Mouse (Mus musculus) limb, embryonic 11.5 days (tissue): ENCODE results near the gene Dmrt1. TPM values are rescaled to one million over a fixed set of nuclear protein-coding genes. Genes with fewer than 3 reads are reported as not detected.
"Not testable (repeated sequence)": the region's sequence is repeated elsewhere in the genome, so short reads cannot be mapped to it uniquely, and the experiment has no call there.

Experiments used
- ATAC-seq: fragments of 200-750 bp; cut with Nextera tagmentation; 2 replicates; pipeline ENCODE4 v1.8.0; 2017; ENCODE audit warnings: low read depth; ENCODE audit not compliant: insufficient number of reproducible peaks, low FRiP score, low TSS enrichment
- DNase-seq: peaks from one replicate; pipeline ENCODE4 v3.0.0-alpha.2; 2015; ENCODE audit warnings: low spot score
- H3K27ac ChIP-seq: fragments of 300-500 bp; sonication (generic); replicated peaks from 2 replicates; pipeline ENCODE4 v1.5.1; 2014; ENCODE audit warnings: low read depth, mild to moderate bottlenecking, low read length
- H3K27me3 ChIP-seq: fragments of 300-500 bp; sonication (generic); 2 replicates; pipeline ENCODE4 v1.6.1; 2014; ENCODE audit warnings: mild to moderate bottlenecking, low read length, mixed read lengths; ENCODE audit not compliant: control insufficient read depth, insufficient read depth
- H3K36me3 ChIP-seq: fragments of 300-500 bp; sonication (generic); 2 replicates; pipeline ENCODE4 v1.6.1; 2014; ENCODE audit warnings: mild to moderate bottlenecking, low read length, moderate library complexity, mixed read lengths; ENCODE audit not compliant: control insufficient read depth, insufficient read depth
- H3K4me1 ChIP-seq: fragments of 300-500 bp; sonication (generic); 2 replicates; pipeline ENCODE4 v1.6.1; 2014; ENCODE audit warnings: low read length, mixed read lengths; ENCODE audit not compliant: control insufficient read depth, insufficient read depth
- H3K4me2 ChIP-seq: fragments of 300-500 bp; sonication (generic); 2 replicates; pipeline ENCODE4 v1.6.1; 2014; ENCODE audit warnings: low read depth, mild to moderate bottlenecking, moderate library complexity; ENCODE audit not compliant: severe bottlenecking
- H3K4me3 ChIP-seq: fragments of 300-500 bp; sonication (generic); 2 replicates; pipeline ENCODE4 v1.5.1; 2014; ENCODE audit warnings: low read depth, low read length
- H3K9ac ChIP-seq: fragments of 300-500 bp; sonication (generic); 2 replicates; pipeline ENCODE4 v1.6.1; 2014; ENCODE audit warnings: mild to moderate bottlenecking, low read length
- H3K9me3 ChIP-seq: fragments of 300-500 bp; sonication (generic); 2 replicates; pipeline ENCODE4 v1.6.1; 2016; ENCODE audit warnings: low read length; ENCODE audit not compliant: control insufficient read depth
- WGBS: fragments of 180-500 bp; shearing (Covaris S2); extraction: QIAGEN DNeasy Blood & Tissue Kit; methylation state at CpG from one replicate; pipeline ENCODE4 v1.1.7; 2014; 5-methylcytosine and 5-hydroxymethylcytosine counted together
- polyA plus RNA-seq: library from polyadenylated mRNA; unstranded; fragments of >200 nt; fragmentation: Nextera tagmentation; extraction: Ambion mirVana; gene quantifications from 2 replicates; pipeline ENCODE4 v1.2.1, GENCODE M21; 2014

Gene Dmrt1
- polyA plus RNA-seq, result 0.20 and 0.23 TPM in 2 replicates

DNA sequence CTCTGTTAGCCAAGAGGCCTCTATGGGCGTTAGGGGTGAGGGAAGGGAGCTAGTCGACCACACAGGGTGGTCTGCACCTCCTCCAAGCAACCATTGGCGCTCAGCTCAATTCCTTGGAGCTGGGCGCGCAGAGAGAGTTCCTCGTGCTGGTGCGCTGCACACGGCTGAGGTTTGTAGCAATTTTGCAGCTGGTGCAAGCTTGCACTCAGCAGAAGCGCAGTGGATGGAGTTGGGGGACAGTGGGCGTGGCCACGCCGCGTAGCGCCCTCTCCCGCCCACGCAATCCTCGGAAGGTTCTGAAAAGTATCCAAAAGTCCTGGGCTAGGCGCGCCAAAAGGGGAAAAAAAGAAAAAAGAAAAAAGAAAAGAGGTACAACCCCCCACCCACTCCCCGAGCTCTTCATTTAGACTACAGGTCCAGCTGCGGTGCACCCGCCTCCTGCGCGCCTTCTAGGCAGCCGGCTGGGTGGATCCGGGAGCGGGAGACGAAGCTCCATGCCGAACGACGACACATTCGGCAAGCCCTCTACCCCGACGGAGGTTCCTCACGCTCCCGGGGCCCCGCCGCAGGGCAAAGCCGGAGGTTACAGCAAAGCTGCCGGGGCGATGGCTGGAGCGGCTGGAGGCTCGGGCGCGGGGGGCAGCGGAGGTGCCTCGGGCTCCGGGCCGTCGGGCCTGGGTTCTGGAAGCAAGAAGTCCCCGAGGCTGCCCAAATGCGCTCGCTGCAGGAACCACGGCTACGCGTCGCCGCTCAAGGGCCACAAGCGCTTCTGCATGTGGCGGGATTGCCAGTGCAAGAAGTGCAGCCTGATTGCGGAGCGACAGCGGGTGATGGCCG lies at the start of gene Dmrt1:
TSS of gene Dmrt1 (plus strand) at position 259 of the 837 bp plus-strand sequence.
- Histone ChIP-seq H3K27me3 (peaks cover 54% of the 10 kb centered on the region), H3K4me2 (peak within 1 kb of the TSS; percentile 47), H3K36me3 (no peaks in the 10 kb centered on the region), H3K27ac (no peak within 1 kb of the TSS), H3K9me3 (no peaks in the 10 kb centered on the region), H3K4me1 (peaks cover 13% of the 10 kb centered on the region; the same call in 1 of the 2 replicates), H3K9ac (0 out of 2 replicates have a peak within 1 kb of the TSS, but pooled peaks have one; percentile 30), H3K4me3 (peak within 1 kb of the TSS; percentile 24)
- DNase-seq (peak; percentile 62), ATAC-seq (no peak)
- WGBS, result under 1% methylated on average over 64 of the region's 64 CpGs

DNA sequence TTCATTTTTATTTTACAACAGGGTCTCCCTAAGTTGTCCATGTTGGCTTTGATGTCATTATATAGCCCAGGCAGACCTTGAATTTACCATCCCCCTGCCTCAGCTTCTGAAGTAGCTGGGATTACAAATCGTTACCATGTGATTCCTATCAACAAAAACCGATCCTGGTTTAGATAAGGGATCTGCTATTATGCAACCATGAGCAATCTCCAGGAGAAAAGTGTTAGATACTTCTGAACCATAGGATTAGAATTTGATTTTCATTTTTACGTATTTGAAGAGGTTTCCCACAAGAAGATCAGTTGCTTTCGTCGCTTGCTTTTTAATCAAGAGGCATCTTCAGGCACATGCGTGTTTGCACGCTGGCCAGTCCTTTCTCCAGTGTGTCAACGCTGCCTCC lies 44.7 kb upstream of the Dmrt1 start:
- ATAC-seq (no peak), DNase-seq (no peak)
- H3K27ac ChIP-seq, result no peak overlapping the region
- no peaks in the 10 kb centered on the region for H3K27me3 ChIP-seq
- no peak overlapping the region for H3K4me2 ChIP-seq
- no peaks in the 10 kb centered on the region for H3K9me3 ChIP-seq
- H3K4me3 ChIP-seq, result no peak overlapping the region
- no peaks in the 10 kb centered on the region for H3K4me1 ChIP-seq
- 92% methylated on average over 8 of the region's 8 CpGs for WGBS
- H3K36me3 ChIP-seq, result no peaks in the 10 kb centered on the region
- H3K9ac ChIP-seq, result no peak overlapping the region

DNA sequence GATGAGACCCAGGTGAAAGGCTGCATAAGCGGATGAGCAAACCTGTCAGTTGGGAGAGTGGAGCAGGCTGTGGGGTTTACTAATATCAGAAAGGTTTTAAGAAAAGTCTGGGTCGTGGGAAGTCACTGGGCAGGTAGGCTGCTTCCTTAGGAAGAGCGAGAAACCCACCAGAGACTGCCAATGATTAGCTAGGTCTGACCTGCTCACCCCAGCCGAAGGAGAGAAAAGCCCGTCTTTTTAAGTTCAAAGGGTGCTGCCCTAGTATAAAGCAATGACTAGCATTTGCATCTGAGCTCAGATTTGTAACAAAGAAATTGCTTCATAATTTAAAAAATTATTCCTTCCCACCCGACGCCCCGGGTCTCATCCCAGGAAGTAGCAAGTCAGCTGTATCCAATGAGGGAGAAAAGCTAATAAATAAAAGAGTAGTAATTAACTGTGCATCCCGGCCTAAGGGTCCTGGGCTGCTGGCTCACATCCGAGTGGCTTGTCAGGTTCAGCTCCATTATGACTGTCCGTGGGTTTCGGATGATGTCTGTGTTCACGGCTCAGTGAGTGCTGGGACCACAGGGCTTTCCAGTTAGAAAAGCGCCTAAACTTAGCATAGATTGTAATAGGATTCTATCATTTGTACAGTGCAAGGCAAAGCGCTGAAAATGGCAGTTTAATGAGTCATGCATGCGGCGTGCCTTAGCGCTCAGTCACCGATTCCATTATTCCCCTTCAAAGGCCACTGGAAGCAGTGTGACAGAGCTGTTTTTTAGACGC lies 43.7 kb upstream of the Dmrt1 start:
- Histone ChIP-seq H3K9ac (no peak overlapping the region), H3K36me3 (no peaks in the 10 kb centered on the region), H3K9me3 (no peaks in the 10 kb centered on the region), H3K27me3 (no peaks in the 10 kb centered on the region), H3K4me3 (no peak overlapping the region), H3K4me2 (no peak overlapping the region), H3K4me1 (no peaks in the 10 kb centered on the region), H3K27ac (no peak overlapping the region)
- DNase-seq (no peak), ATAC-seq (no peak)
- 69% methylated on average over 20 of the region's 20 CpGs for WGBS

DNA sequence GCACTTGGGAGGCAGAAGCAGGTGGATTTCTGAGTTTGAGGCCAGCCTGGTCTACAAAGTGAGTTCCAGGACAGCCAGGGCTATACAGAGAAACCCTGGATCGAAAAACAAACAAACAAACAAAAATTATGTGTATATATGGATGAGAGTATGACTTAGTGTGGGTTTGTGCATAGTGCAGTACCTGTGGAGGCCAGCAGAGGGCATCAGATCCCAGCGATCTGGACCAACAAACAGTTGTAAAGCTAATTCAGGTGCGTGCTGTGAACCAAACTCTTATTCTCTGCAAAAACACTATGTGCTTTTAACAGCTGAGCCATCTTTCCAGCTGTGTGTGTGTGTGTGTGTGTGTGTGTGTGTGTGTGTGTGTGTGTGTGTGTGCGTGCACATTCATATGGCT lies 29.6 kb upstream of the Dmrt1 start:
- H3K36me3 ChIP-seq, H3K27ac ChIP-seq, H3K27me3 ChIP-seq, H3K9ac ChIP-seq, ATAC-seq, H3K4me1 ChIP-seq, H3K4me2 ChIP-seq, H3K9me3 ChIP-seq, H3K4me3 ChIP-seq: not testable (repeated sequence)
- DNase-seq, result peak; percentile 30
- 71% methylated on average over 4 of the region's 4 CpGs for WGBS

DNA sequence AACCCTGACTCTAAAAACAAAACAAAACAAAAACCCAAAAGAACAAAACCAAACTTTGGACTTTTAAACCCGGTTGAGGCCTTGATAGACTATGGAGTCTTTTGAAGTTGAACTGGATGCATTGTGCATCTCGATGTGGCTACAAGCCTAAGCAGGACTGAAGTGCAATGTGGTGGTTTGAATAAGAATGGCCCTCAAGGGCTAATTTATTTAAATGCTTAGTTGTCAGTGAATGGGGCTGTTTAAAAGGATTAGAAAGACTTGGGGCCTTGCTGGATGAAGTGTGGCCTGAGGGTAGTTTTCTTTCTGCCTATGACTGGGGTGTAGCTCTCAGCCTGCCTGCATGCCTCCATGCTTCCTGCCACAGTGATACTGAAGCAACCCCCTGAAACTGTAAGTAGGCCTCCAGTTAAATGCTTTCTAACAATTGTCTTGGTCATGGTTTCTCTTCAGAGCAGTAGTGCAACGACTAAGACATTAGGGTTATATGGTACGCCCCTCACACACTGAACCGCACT lies 26.2 kb upstream of the Dmrt1 start:
- no peak overlapping the region for H3K4me3 ChIP-seq
- no peak overlapping the region for H3K9ac ChIP-seq
- H3K27me3 ChIP-seq, result no peaks in the 10 kb centered on the region
- H3K36me3 ChIP-seq, result no peaks in the 10 kb centered on the region; the same call in 1 of the 2 replicates
- WGBS, result 84% methylated on average over 5 of the region's 5 CpGs
- no peak overlapping the region for H3K4me2 ChIP-seq
- H3K27ac ChIP-seq, result no peak overlapping the region
- DNase-seq, result no peak
- H3K4me1 ChIP-seq, result no peaks in the 10 kb centered on the region
- ATAC-seq, result no peak
- no peaks in the 10 kb centered on the region for H3K9me3 ChIP-seq

DNA sequence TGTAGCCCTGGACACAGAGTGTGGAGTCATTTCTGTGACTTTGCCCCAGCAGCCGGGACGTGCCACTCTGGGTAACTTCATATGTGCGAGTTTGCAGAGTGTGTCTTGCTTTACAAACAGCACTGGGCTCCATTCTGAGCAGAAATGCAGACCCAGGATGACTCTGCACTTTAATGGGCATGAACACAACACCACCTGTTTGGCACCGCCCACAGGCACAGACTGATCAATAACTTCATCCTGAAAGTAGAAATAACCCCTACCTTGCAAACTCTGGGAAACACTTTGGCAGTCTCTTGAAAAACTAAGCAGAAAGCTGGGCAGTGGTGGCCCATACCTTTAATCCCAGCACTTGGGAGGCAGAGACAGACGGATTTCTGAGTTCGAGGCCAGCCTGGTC lies 24.6 kb upstream of the Dmrt1 start:
- no peak overlapping the region for H3K27ac ChIP-seq
- no peaks in the 10 kb centered on the region for H3K36me3 ChIP-seq
- no peaks in the 10 kb centered on the region for H3K9me3 ChIP-seq
- ATAC-seq (no peak), DNase-seq (no peak)
- no peak overlapping the region for H3K4me3 ChIP-seq
- H3K9ac ChIP-seq, result no peak overlapping the region
- H3K4me1 ChIP-seq, result no peaks in the 10 kb centered on the region
- no peak overlapping the region for H3K4me2 ChIP-seq
- 0 out of 2 replicates have a peak, but pooled peaks cover under 1% of the 10 kb centered on the region for H3K27me3 ChIP-seq
- 87% methylated on average over 6 of the region's 6 CpGs for WGBS

DNA sequence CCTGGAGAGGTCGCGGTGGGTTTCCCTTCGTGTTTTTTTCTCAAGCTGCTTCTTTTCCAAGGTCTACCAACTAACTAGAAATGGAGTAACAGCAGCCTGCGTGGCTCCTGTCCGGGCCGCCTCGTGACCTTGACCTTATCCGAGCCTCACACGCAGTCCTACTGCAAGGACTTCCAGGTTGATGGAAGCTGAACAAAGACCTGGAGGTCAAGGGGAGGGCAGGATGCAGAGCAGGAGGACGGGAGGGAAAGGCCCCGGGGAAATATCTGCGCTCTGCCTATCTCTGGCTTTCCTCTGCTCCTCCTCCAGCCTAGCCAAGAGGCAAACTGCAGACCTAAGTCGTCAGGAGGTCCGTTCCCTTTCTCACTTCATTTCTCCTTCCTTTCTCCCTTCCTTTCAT lies 18.9 kb upstream of the Dmrt1 start:
- WGBS, result 13% methylated on average over 14 of the region's 14 CpGs
- Histone ChIP-seq H3K4me3 (no peak overlapping the region), H3K4me2 (peak overlapping the region; percentile 27; the same call in 1 of the 2 replicates)

DNA sequence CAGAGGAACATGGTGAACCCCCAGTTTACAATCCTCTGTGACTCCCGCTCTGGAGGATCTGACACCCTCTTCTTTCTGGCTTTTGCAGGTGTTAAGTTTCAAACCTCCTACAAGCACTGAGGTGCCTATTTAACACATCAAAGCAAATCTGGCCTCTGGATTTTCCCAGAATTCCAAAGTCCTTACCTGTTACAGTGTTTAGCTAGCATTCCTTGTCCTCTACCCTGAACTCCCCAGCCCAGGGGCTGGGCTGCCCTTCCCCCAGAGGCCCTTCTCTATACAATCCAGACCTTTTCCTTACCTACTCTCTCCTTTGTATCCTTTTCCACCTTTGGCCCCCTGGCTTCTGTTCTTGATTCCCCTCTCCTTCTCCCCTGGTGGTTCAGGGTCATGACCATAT lies 18.1 kb upstream of the Dmrt1 start:
- no peak overlapping the region for H3K4me3 ChIP-seq
- H3K4me1 ChIP-seq, result peaks cover 15% of the 10 kb centered on the region; the same call in 1 of the 2 replicates
- no peak overlapping the region; the same call in 1 of the 2 replicates for H3K4me2 ChIP-seq
- no peak overlapping the region for H3K27ac ChIP-seq
- ATAC-seq, result no peak
- H3K27me3 ChIP-seq, result 0 out of 2 replicates have a peak, but pooled peaks cover 5% of the 10 kb centered on the region
- WGBS, result 7% methylated on average over 1 of the region's 1 CpGs
- DNase-seq, result no peak
- H3K36me3 ChIP-seq, result no peaks in the 10 kb centered on the region
- H3K9me3 ChIP-seq, result no peaks in the 10 kb centered on the region
- H3K9ac ChIP-seq, result no peak overlapping the region

More for the DNA sequence above, 18.9 kb upstream of the Dmrt1 start:
- H3K36me3 ChIP-seq, result no peaks in the 10 kb centered on the region
- no peak overlapping the region for H3K27ac ChIP-seq
- no peaks in the 10 kb centered on the region for H3K9me3 ChIP-seq
- no peak for ATAC-seq
- H3K9ac ChIP-seq, result no peak overlapping the region
- H3K4me1 ChIP-seq, result peaks cover 15% of the 10 kb centered on the region; the same call in 1 of the 2 replicates
- DNase-seq, result peak; percentile 33
- H3K27me3 ChIP-seq, result 0 out of 2 replicates have a peak, but pooled peaks cover 5% of the 10 kb centered on the region
